In the genomic region with DNA sequence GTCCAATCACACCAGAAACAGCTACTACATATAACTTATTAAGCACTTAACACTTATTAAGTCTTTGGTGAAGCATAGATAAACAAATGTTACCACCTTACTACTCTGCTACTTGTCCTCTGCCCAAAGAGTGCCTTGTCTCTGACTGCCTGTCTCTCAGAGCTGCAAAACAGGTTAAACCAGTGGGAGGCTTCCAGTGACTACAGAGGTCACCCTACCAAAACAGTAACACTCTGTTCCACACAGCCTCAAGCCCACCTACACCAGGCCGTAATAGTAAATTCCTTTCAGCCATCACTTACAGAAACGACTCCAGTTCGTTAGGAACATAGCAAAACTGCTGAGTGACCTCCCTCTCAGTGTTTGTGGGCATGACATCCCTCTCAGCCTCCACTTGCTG, we compare ENCODE assay signal across 18 mouse cellular contexts.
DNase-seq lines count a peak whose midpoint lies in the region; ATAC-seq and TF ChIP-seq lines count a peak whose summit lies in the region.
"Had no signal": no experiment of that assay in that cellular context is flagged by ENCODE, and none has a peak within 500 bp of the region (broad histone marks: within the 10 kb centered on the region; RNA-seq: fewer than 3 reads in every experiment).

No protein-coding gene starts in this region.

- no peak overlapping the region for H3ac ChIP-seq in myocyte (ENCODE audit: control insufficient read depth, insufficient read length)

- H3K27me3 ChIP-seq in intestine, embryonic 15.5 days (replicated peaks) = no peaks in the 10 kb centered on the region
- H3K27me3 ChIP-seq in intestine, postnatal 0 days (replicated peaks; ENCODE audit: control insufficient read depth, insufficient read depth, low read length) = no peaks in the 10 kb centered on the region
- H3K27me3 ChIP-seq in lung, embryonic 15.5 days = no peaks in the 10 kb centered on the region
- no peaks in the 10 kb centered on the region for H3K27me3 ChIP-seq in myocyte (ENCODE audit: control insufficient read depth, insufficient read depth, insufficient read length)
- H3K27me3 ChIP-seq: CH12.LX; forebrain, embryonic 15.5 days; limb, embryonic 15.5 days; midbrain, embryonic 12.5 days had no signal

- TF ChIP-seq CTCF in gastrocnemius, adult 2 months (IDR thresholded peaks at IDR 0.05) = no peak
- no peak for TF ChIP-seq CTCF in intestine, postnatal 0 days (IDR thresholded peaks at IDR 0.05; ENCODE audit: low read depth)
- TF ChIP-seq CTCF in lung, adult 2 months (IDR thresholded peaks at IDR 0.05; ENCODE audit: insufficient read depth, low read length) = no peak

- no peak overlapping the region for H3K4me2 ChIP-seq in intestine, embryonic 15.5 days (replicated peaks)
- no peak overlapping the region for H3K4me2 ChIP-seq in intestine, postnatal 0 days (replicated peaks; ENCODE audit: low read depth)
- no peak overlapping the region for H3K4me2 ChIP-seq in lung, embryonic 15.5 days
- peak overlapping the region; percentile 16 for H3K4me2 ChIP-seq in myocyte (ENCODE audit: low read depth)
- H3K4me2 ChIP-seq: forebrain, embryonic 15.5 days; limb, embryonic 15.5 days; midbrain, embryonic 12.5 days had no signal

- H3K4me3 ChIP-seq in gastrocnemius, adult 2 months = peak overlapping the region; percentile 61
- H3K4me3 ChIP-seq in intestine, embryonic 15.5 days (replicated peaks) = no peak overlapping the region
- no peak overlapping the region for H3K4me3 ChIP-seq in intestine, postnatal 0 days (ENCODE audit: low read depth, low read length)
- no peak overlapping the region for H3K4me3 ChIP-seq in lung, embryonic 15.5 days
- H3K4me3 ChIP-seq in lung, adult 2 months (replicated peaks; ENCODE audit: extremely low read depth, low read depth, low read length) = no peak overlapping the region
- H3K4me3 ChIP-seq in myocyte = no peak overlapping the region
- H3K4me3 ChIP-seq: forebrain, embryonic 15.5 days; hindbrain, embryonic 10.5 days; limb, embryonic 15.5 days; midbrain, embryonic 12.5 days had no signal

- no peaks in the 10 kb centered on the region for H3K36me3 ChIP-seq in intestine, embryonic 15.5 days
- H3K36me3 ChIP-seq in intestine, postnatal 0 days (ENCODE audit: control insufficient read depth, insufficient read depth) = no peaks in the 10 kb centered on the region
- H3K36me3 ChIP-seq in lung, embryonic 15.5 days = no peaks in the 10 kb centered on the region
- no peaks in the 10 kb centered on the region for H3K36me3 ChIP-seq in myocyte (ENCODE audit: control insufficient read depth, insufficient read depth)
- H3K36me3 ChIP-seq: forebrain, embryonic 15.5 days; hindbrain, embryonic 10.5 days; limb, embryonic 15.5 days; midbrain, embryonic 12.5 days had no signal

- no peak for TF ChIP-seq POLR2A in lung, adult 2 months (IDR thresholded peaks at IDR 0.05; ENCODE audit: borderline replicate concordance, extremely low read depth, low read depth, low read length)
- TF ChIP-seq POLR2A in myocyte (IDR thresholded peaks at IDR 0.05; ENCODE audit: insufficient read length, low read depth) = no peak

- ATAC-seq in intestine, embryonic 15.5 days = peak; percentile 88
- ATAC-seq in intestine, postnatal 0 days = no peak
- ATAC-seq in lung, embryonic 15.5 days (ENCODE audit: borderline replicate concordance, extremely low read depth, low FRiP score, low TSS enrichment) = peak; percentile 62; the same call in 1 of the 2 replicates
- ATAC-seq: forebrain, embryonic 15.5 days had no signal

- intact Hi-C loops in gastrocnemius, adult 2 months (cut with DNase I) = no loop called here

- 38% methylated on average over 3 of the region's 3 CpGs for WGBS in intestine, embryonic 15.5 days
- WGBS in intestine, postnatal 0 days = 34% methylated on average over 3 of the region's 3 CpGs
- 44% methylated on average over 3 of the region's 3 CpGs for WGBS in lung, embryonic 15.5 days
- 56% methylated on average over 3 of the region's 3 CpGs for WGBS in lung, adult 2 months

- H3K9ac ChIP-seq in intestine, embryonic 15.5 days = no peak overlapping the region
- no peak overlapping the region for H3K9ac ChIP-seq in intestine, postnatal 0 days (ENCODE audit: low read depth, low read length)
- no peak overlapping the region for H3K9ac ChIP-seq in lung, embryonic 15.5 days
- H3K9ac ChIP-seq: forebrain, embryonic 15.5 days; limb, embryonic 15.5 days; midbrain, embryonic 12.5 days had no signal

- peak overlapping the region; percentile 94 for H3K27ac ChIP-seq in gastrocnemius, adult 2 months
- H3K27ac ChIP-seq in intestine, embryonic 15.5 days = no peak overlapping the region
- H3K27ac ChIP-seq in intestine, postnatal 0 days (ENCODE audit: low read depth, low read length) = no peak overlapping the region
- H3K27ac ChIP-seq in lung, embryonic 15.5 days = peak overlapping the region; percentile 67
- H3K27ac ChIP-seq: forebrain, embryonic 15.5 days; hindbrain, embryonic 10.5 days; limb, embryonic 15.5 days; macrophage; midbrain, embryonic 12.5 days had no signal

- H3K79me2 ChIP-seq in myocyte (ENCODE audit: control insufficient read depth, insufficient read depth) = peaks cover 10% of the 10 kb centered on the region

- 0 out of 2 replicates have a peak, but pooled peaks cover 5% of the 10 kb centered on the region for H3K4me1 ChIP-seq in intestine, embryonic 15.5 days (replicated peaks)
- no peaks in the 10 kb centered on the region for H3K4me1 ChIP-seq in intestine, postnatal 0 days (replicated peaks; ENCODE audit: control insufficient read depth, insufficient read depth, low read length)
- peaks cover 15% of the 10 kb centered on the region for H3K4me1 ChIP-seq in lung, embryonic 15.5 days
- H3K4me1 ChIP-seq in lung, adult 2 months (ENCODE audit: control insufficient read depth, insufficient read depth, low read length) = no peaks in the 10 kb centered on the region; the same call in 1 of the 2 replicates
- H3K4me1 ChIP-seq: forebrain, embryonic 15.5 days; hindbrain, embryonic 10.5 days; midbrain, embryonic 12.5 days had no signal

- no peak for DNase-seq in gastrocnemius, adult 2 months
- no peak for DNase-seq in gastrocnemius, postnatal 4 days (ENCODE audit: low spot score in 2 of 2)
- no peak for DNase-seq in lung, adult 2 months
- DNase-seq in embryo, embryonic 10 days (ENCODE audit: low spot score) = no peak
- DNase-seq: adrenal gland, postnatal 14 days; cerebellum, adult 8-10 months; right cerebral cortex, adult 18-20 months; thymus, postnatal 36 days had no signal

- H3K9me3 ChIP-seq in intestine, embryonic 15.5 days = no peaks in the 10 kb centered on the region
- no peaks in the 10 kb centered on the region for H3K9me3 ChIP-seq in intestine, postnatal 0 days (ENCODE audit: control insufficient read depth)
- no peaks in the 10 kb centered on the region for H3K9me3 ChIP-seq in lung, embryonic 15.5 days
- H3K9me3 ChIP-seq: forebrain, embryonic 15.5 days; hindbrain, embryonic 10.5 days; limb, embryonic 15.5 days; midbrain, embryonic 12.5 days had no signal

TF ChIP-seq in myocyte, 11 proteins besides CTCF, POLR2A, EP300 and RAD21:
- TF ChIP-seq REST (IDR thresholded peaks at IDR 0.05; ENCODE audit: insufficient read depth, insufficient read length) (no peak), MAX (IDR thresholded peaks at IDR 0.05; ENCODE audit: low read depth) (no peak), MYOD1 (IDR thresholded peaks at IDR 0.05; ENCODE audit: control insufficient read depth in 1 of 3, insufficient read length in 2 of 3, low read depth in 2 of 3) (no peak), TCF12 (IDR thresholded peaks at IDR 0.05; ENCODE audit: insufficient read depth, poor library complexity, severe bottlenecking) (no peak), E2F4 (IDR thresholded peaks at IDR 0.05; ENCODE audit: insufficient read depth) (no peak), USF1 (IDR thresholded peaks at IDR 0.05; ENCODE audit: low read depth) (no peak), CEBPB (IDR thresholded peaks at IDR 0.05; ENCODE audit: insufficient read depth, poor library complexity, severe bottlenecking) (no peak), TCF3 (IDR thresholded peaks at IDR 0.05; ENCODE audit: insufficient read length, low read depth) (no peak), MYOG (IDR thresholded peaks at IDR 0.05; ENCODE audit: control insufficient read depth in 1 of 3, insufficient read depth in 1 of 3, insufficient read length in 2 of 3, low read depth in 2 of 3) (no peak), POLR2AphosphoS2 (IDR thresholded peaks at IDR 0.05; ENCODE audit: insufficient read length, low read depth) (no peak), SRF (IDR thresholded peaks at IDR 0.05; ENCODE audit: control insufficient read depth, insufficient read length, low read depth) (no peak)
TF ChIP-seq in myocyte: peak in this region for 0.

Comparison
In these comparisons a context has a peak if more than half of its experiments do, and no peak if none do; other contexts are left out.
1. H3K27ac ChIP-seq: peak in gastrocnemius, adult 2 months (single experiment) and lung, embryonic 15.5 days (single experiment); none in intestine, embryonic 15.5 days (single experiment) and intestine, postnatal 0 days (single experiment).